In the genomic region with DNA sequence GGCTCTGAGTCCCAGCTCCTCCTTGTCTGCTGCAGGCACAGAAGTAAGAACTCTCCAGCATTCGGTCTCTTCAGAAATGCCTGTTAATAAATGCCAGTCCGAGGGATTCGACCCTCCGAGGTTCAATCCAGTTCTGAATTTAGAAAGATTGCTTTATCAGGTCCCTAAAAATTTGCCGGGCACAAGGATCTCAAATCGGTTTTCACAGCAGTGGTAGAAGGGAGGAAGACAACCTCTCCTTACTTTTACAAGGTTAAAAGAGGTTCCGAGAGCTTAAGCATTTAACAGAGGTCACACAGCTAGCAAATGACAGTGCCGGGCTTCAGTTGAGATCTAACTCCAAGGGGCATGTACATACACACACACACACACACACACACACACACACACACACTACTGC, we compare ENCODE assay signal across 10 mouse cellular contexts. TPM values are rescaled to one million over a fixed set of nuclear protein-coding genes. Genes with fewer than 3 reads are reported as not detected.
DNase-seq lines count a peak whose midpoint lies in the region; ATAC-seq lines count a peak whose summit lies in the region.
"Had no signal": no experiment of that assay in that cellular context is flagged by ENCODE, and none has a peak within 500 bp of the region (broad histone marks: within the 10 kb centered on the region; RNA-seq: fewer than 3 reads in every experiment).

No protein-coding gene starts in this region.

- H3K9ac ChIP-seq in kidney, embryonic 14.5 days (ENCODE audit: low read depth, low read length) = 0 out of 2 replicates have a peak overlapping the region, but pooled peaks have one; percentile 48
- H3K9ac ChIP-seq in liver, embryonic 16.5 days (ENCODE audit: low read depth, low read length) = peak overlapping the region; percentile 50; the same call in 1 of the 2 replicates

- H3K27me3 ChIP-seq in kidney, embryonic 14.5 days (ENCODE audit: control insufficient read depth, insufficient read depth, low read length) = 0 out of 2 replicates have a peak, but pooled peaks cover 2% of the 10 kb centered on the region
- peaks cover 19% of the 10 kb centered on the region; the same call in 1 of the 2 replicates for H3K27me3 ChIP-seq in hindbrain, embryonic 10.5 days (ENCODE audit: insufficient read depth, poor library complexity, severe bottlenecking)
- no peaks in the 10 kb centered on the region for H3K27me3 ChIP-seq in liver, embryonic 16.5 days (ENCODE audit: control insufficient read depth, insufficient read depth, low read depth, low read length)
- H3K27me3 ChIP-seq: neural tube, embryonic 12.5 days had no signal

- ATAC-seq in kidney, embryonic 14.5 days (ENCODE audit: low FRiP score, low TSS enrichment) = no peak
- no peak for ATAC-seq in liver, embryonic 16.5 days (ENCODE audit: low read depth)
- ATAC-seq in frontal cortex, adult (ENCODE audit: low TSS enrichment) = no peak

- H3K4me2 ChIP-seq in kidney, embryonic 14.5 days (replicated peaks; ENCODE audit: low read depth, low read length) = peak overlapping the region; percentile 91
- H3K4me2 ChIP-seq in liver, embryonic 16.5 days (ENCODE audit: low read depth, low read length) = peak overlapping the region; percentile 72

- H3K4me1 ChIP-seq in kidney, embryonic 14.5 days (ENCODE audit: control insufficient read depth, insufficient read depth, low read length) = no peaks in the 10 kb centered on the region
- peaks cover 16% of the 10 kb centered on the region for H3K4me1 ChIP-seq in hindbrain, embryonic 10.5 days (replicated peaks)
- H3K4me1 ChIP-seq in liver, embryonic 16.5 days (ENCODE audit: control insufficient read depth, low read depth, low read length) = no peaks in the 10 kb centered on the region; the same call in 1 of the 2 replicates

- no peaks in the 10 kb centered on the region for H3K9me3 ChIP-seq in kidney, embryonic 14.5 days (ENCODE audit: control insufficient read depth, low read length)
- no peaks in the 10 kb centered on the region for H3K9me3 ChIP-seq in hindbrain, embryonic 10.5 days
- no peaks in the 10 kb centered on the region for H3K9me3 ChIP-seq in liver, embryonic 16.5 days (replicated peaks; ENCODE audit: control insufficient read depth, low read length)
- H3K9me3 ChIP-seq: neural tube, embryonic 12.5 days had no signal

- peak overlapping the region; percentile 46; the same call in 1 of the 2 replicates for H3K4me3 ChIP-seq in kidney, embryonic 14.5 days (ENCODE audit: low read length)
- H3K4me3 ChIP-seq in hindbrain, embryonic 10.5 days = peak overlapping the region; percentile 56; the same call in 1 of the 2 replicates
- peak overlapping the region; percentile 58 for H3K4me3 ChIP-seq in liver, embryonic 16.5 days (ENCODE audit: low read depth, low read length)

- H3K27ac ChIP-seq in kidney, embryonic 14.5 days (ENCODE audit: low read depth, low read length) = no peak overlapping the region
- H3K27ac ChIP-seq in hindbrain, embryonic 10.5 days = no peak overlapping the region
- H3K27ac ChIP-seq in liver, embryonic 16.5 days (ENCODE audit: low read length) = no peak overlapping the region
- H3K27ac ChIP-seq: neural tube, embryonic 12.5 days had no signal

- no peak for DNase-seq in kidney, adult 11 months
- peak; percentile 27 for DNase-seq in NIH3T3 (ENCODE audit: low read depth)
- DNase-seq in hindbrain, embryonic 10.5 days (ENCODE audit: low spot score) = no peak
- DNase-seq in layer of hippocampus, postnatal 36 days = no peak
- no peak for DNase-seq in yolk sac, embryonic 10.5 days (ENCODE audit: low spot score)
- DNase-seq: thymus, adult 18-20 months had no signal

- no peaks in the 10 kb centered on the region for H3K36me3 ChIP-seq in kidney, embryonic 14.5 days (ENCODE audit: control insufficient read depth, insufficient read depth, low read length)
- no peaks in the 10 kb centered on the region for H3K36me3 ChIP-seq in hindbrain, embryonic 10.5 days
- no peaks in the 10 kb centered on the region for H3K36me3 ChIP-seq in liver, embryonic 16.5 days (ENCODE audit: control insufficient read depth, insufficient read depth)
- H3K36me3 ChIP-seq: neural tube, embryonic 12.5 days had no signal

- 60% methylated on average over 8 of the region's 8 CpGs for WGBS in kidney, embryonic 14.5 days
- WGBS in hindbrain, embryonic 10.5 days = 75% methylated on average over 8 of the region's 8 CpGs
- WGBS in liver, embryonic 16.5 days (ENCODE audit: insufficient replicate concordance) = 37% methylated on average over 8 of the region's 8 CpGs

RNA-seq across cellular contexts. Expression of a gene that starts 0.9 kb away (rescaled TPM):
- 1.8 and 3.1 TPM in 2 replicates for polyA plus RNA-seq in kidney, embryonic 14.5 days (2014; fragmentation: Nextera tagmentation; extraction: Ambion mirVana)
- polyA plus RNA-seq in hindbrain, embryonic 10.5 days (2016; fragmentation: Nextera tagmentation; extraction: Ambion mirVana) = 0.15 and 0.31 TPM in 2 replicates
- 6.7 and 6.9 TPM in 2 replicates for polyA plus RNA-seq in liver, embryonic 16.5 days (2015; fragmentation: Nextera tagmentation; extraction: Ambion mirVana)
- total RNA-seq in layer of hippocampus, postnatal 36 days (2021) = 1 to 10 TPM; 1.6 to 3.5 TPM

RNA-seq across cellular contexts. Expression of a gene that starts 36.0 kb away (rescaled TPM):
- polyA plus RNA-seq in kidney, embryonic 14.5 days (2014; fragmentation: Nextera tagmentation; extraction: Ambion mirVana) = 64.4 and 115 TPM in 2 replicates
- 22.6 and 31.1 TPM in 2 replicates for polyA plus RNA-seq in hindbrain, embryonic 10.5 days (2016; fragmentation: Nextera tagmentation; extraction: Ambion mirVana)
- 18.4 and 28.0 TPM in 2 replicates for polyA plus RNA-seq in liver, embryonic 16.5 days (2015; fragmentation: Nextera tagmentation; extraction: Ambion mirVana)
- total RNA-seq in layer of hippocampus, postnatal 36 days (2021) = 10 to 100 TPM; 13.7 to 16.7 TPM
